Mouse (Mus musculus): Measurements from ENCODE around the gene Kansl1. TPM values are rescaled to one million over a fixed set of nuclear protein-coding genes. Genes with fewer than 3 reads are reported as not detected.

Kansl1 gene
- polyA plus RNA-seq, 1 experiment from 2014 or later = 19.2 TPM

DNA sequence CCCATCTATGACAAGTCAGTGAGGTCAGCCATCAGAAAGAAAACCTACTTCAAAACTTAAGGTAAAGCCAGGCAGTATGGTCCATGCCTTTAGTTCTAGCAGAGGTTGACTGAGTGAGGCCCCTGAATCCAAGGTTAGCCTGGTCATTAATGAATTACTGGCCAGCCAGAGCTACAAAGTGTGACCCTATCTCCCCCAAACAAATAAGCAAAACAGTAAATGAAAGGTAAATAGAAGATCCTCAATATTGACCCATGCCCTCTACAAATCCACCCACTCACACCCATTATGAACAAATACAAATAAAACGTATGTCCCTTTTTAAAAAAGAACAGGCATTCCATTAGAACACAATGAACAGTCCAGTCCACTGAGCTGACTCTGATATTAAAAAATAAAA, 76.5 kb downstream of the Kansl1 start:
- H3K36me3 ChIP-seq = no peaks in the 10 kb centered on the region
- H3K27ac ChIP-seq = no peak overlapping the region
- H3K4me3 ChIP-seq = no peak overlapping the region
- no peak overlapping the region for H3K9ac ChIP-seq
- H3K27me3 ChIP-seq = no peaks in the 10 kb centered on the region
- WGBS = 79% methylated on average over 1 of the region's 1 CpGs
- H3K4me1 ChIP-seq = 0 out of 2 replicates have a peak, but pooled peaks cover 3% of the 10 kb centered on the region
- no peaks in the 10 kb centered on the region for H3K9me3 ChIP-seq
- no peak for ATAC-seq (ENCODE audit: borderline replicate concordance, extremely low read depth, low FRiP score, low TSS enrichment)
- no peak overlapping the region for H3K4me2 ChIP-seq

DNA sequence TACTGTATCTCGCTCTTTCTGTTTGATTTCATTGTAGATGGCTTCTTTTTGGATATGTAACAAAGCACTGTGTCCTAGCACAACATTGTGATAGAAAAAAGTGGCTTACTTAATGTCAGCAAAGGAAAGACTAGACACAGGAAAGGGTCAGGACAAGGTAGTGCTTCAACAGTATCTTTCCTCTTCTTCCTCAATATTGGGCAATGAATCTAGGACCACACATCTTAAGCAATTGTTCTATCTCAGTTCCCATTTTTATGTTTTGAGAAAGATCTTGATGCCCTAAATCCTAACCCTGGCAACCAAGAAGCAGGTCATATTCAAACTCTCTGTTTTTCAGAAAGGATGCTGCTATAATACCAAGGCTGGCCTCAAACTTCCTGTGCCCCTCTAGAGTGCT, 81.4 kb downstream of the Kansl1 start:
- H3K27me3 ChIP-seq = no peaks in the 10 kb centered on the region
- H3K9me3 ChIP-seq = no peaks in the 10 kb centered on the region
- H3K27ac ChIP-seq = no peak overlapping the region
- H3K36me3 ChIP-seq = no peaks in the 10 kb centered on the region
- WGBS = 86% methylated on average over 1 of the region's 1 CpGs
- H3K4me3 ChIP-seq = no peak overlapping the region
- no peak for ATAC-seq (ENCODE audit: borderline replicate concordance, extremely low read depth, low FRiP score, low TSS enrichment)
- no peak overlapping the region for H3K4me2 ChIP-seq
- no peak overlapping the region for H3K9ac ChIP-seq
- H3K4me1 ChIP-seq = no peaks in the 10 kb centered on the region

DNA sequence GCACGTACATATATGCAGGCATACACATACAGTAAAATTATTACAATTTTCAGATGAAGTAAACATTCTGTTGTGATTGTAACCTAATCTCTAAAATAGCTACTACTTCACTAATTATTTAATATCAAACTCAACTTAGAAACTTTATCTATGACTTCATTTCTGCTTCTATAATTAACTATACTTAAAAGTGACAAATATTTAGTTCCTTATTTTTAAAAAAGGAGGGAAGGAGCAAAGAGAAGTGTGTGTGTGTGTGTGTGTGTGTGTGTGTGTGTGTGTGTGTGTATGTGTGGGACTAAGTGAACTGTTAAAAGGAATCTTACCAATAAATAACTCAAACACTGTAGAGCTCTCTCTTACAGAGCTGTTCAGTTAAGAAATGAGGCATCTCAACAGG, 82.1 kb downstream of the Kansl1 start:
- no peak overlapping the region for H3K4me2 ChIP-seq
- WGBS = 95% methylated on average over 1 of the region's 1 CpGs
- no peaks in the 10 kb centered on the region for H3K4me1 ChIP-seq
- H3K27ac ChIP-seq = no peak overlapping the region
- no peak overlapping the region for H3K9ac ChIP-seq
- no peaks in the 10 kb centered on the region for H3K36me3 ChIP-seq
- H3K9me3 ChIP-seq = no peaks in the 10 kb centered on the region
- H3K27me3 ChIP-seq = no peaks in the 10 kb centered on the region
- no peak for ATAC-seq (ENCODE audit: borderline replicate concordance, extremely low read depth, low FRiP score, low TSS enrichment)
- no peak overlapping the region for H3K4me3 ChIP-seq

DNA sequence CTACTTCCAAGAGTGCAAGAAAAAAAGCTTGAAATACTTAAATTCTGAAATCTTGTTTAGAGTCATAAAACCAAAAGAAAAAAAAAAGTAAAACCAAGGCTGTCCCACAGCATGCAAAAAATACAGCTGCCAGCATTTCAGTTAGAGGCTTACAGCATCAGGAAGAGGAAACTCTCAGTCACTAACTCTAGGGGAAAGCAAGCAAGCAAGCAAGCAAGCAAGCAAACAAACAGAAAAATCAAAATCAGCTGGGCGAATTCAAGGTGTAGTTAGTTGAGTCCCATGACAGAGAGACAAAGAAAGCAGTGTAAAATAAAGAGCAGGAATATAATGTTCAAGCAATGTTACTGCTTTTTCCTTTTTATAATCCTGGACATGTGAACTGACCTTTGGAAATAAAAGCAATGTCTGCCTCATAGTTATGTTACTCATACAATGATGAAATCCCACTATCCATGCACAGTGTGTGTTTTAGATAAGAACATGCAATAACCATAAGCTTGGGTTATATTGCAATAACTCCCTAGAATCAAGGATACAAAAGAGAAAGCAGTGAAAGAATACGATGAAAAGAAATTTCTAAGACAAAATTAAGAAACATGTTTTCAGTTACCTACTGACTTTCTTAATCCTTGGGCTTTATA, 85.4 kb downstream of the Kansl1 start:
- 89% methylated on average over 2 of the region's 2 CpGs for WGBS
- Histone ChIP-seq H3K9me3 (no peaks in the 10 kb centered on the region), H3K4me3 (no peak overlapping the region), H3K9ac (no peak overlapping the region), H3K4me2 (no peak overlapping the region), H3K27ac (no peak overlapping the region), H3K4me1 (no peaks in the 10 kb centered on the region), H3K36me3 (no peaks in the 10 kb centered on the region), H3K27me3 (no peaks in the 10 kb centered on the region)
- no peak for ATAC-seq (ENCODE audit: borderline replicate concordance, extremely low read depth, low FRiP score, low TSS enrichment)

DNA sequence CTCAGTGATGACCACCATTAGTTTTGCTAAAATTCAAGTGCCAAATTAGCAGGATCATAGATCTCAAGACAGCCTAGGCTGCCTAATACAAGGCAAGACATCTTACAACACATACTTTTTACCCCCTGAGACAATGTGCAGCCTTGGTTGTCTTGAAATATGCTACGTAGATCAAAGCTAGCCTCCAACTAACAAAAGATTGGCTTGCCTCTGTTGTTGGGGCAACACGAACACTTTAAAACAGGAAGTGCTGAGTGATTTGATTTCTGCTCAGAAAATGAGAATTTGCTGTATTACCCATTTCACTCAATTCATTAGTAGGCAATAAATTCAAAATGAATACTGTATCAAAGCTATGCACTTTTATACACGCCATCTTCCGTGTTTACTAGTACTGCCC, 86.8 kb downstream of the Kansl1 start:
- H3K9me3 ChIP-seq = no peaks in the 10 kb centered on the region
- H3K4me2 ChIP-seq = no peak overlapping the region
- H3K9ac ChIP-seq = no peak overlapping the region
- WGBS = 77% methylated on average over 4 of the region's 4 CpGs
- no peaks in the 10 kb centered on the region for H3K27me3 ChIP-seq
- no peak overlapping the region for H3K27ac ChIP-seq
- H3K4me3 ChIP-seq = no peak overlapping the region
- H3K36me3 ChIP-seq = no peaks in the 10 kb centered on the region; the same call in 1 of the 2 replicates
- no peak for ATAC-seq (ENCODE audit: borderline replicate concordance, extremely low read depth, low FRiP score, low TSS enrichment)
- H3K4me1 ChIP-seq = no peaks in the 10 kb centered on the region

DNA sequence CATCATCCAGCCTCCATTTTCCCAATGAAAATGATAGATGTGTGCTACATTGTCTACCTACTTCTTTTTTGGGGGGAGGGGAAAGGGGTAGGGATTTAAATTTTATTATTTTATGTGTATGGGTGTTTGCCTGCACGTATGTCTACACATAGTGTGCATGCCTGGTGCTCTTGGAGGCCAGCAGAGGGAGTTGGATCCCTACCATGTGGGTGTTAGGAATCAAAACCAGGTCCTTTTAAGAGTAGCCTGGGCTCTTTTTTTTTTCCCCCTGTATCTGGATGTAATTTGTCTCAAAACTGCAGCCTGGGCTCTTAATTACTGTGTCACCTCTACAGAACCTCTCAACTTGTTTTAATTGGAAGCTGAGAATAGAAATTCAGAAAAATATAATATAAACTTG, 89.0 kb downstream of the Kansl1 start:
- Histone ChIP-seq H3K9me3 (no peaks in the 10 kb centered on the region), H3K27ac (no peak overlapping the region), H3K36me3 (peaks cover 5% of the 10 kb centered on the region), H3K9ac (no peak overlapping the region), H3K4me1 (no peaks in the 10 kb centered on the region), H3K4me2 (no peak overlapping the region), H3K27me3 (no peaks in the 10 kb centered on the region), H3K4me3 (no peak overlapping the region)
- no peak for ATAC-seq (ENCODE audit: borderline replicate concordance, extremely low read depth, low FRiP score, low TSS enrichment)
- WGBS = 81% methylated on average over 1 of the region's 1 CpGs

DNA sequence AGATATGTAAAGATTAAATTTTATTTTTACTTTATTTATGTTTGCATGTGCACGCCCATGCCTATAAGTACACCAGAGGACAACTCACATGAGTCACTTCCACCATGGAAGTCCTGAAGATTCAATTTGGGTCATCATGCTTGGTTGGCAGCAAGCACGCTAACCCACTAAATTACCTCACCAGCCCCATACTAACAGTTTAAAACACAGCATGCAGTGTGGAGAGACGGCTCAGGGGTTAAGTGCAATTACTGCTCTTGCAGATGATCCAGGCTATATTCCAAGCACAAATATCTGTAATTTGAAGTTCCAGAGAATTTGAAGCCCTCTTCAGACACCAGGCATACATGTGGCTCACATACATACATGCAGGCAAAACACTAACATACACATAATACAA, 92.4 kb downstream of the Kansl1 start:
- H3K4me2 ChIP-seq = no peak overlapping the region

DNA sequence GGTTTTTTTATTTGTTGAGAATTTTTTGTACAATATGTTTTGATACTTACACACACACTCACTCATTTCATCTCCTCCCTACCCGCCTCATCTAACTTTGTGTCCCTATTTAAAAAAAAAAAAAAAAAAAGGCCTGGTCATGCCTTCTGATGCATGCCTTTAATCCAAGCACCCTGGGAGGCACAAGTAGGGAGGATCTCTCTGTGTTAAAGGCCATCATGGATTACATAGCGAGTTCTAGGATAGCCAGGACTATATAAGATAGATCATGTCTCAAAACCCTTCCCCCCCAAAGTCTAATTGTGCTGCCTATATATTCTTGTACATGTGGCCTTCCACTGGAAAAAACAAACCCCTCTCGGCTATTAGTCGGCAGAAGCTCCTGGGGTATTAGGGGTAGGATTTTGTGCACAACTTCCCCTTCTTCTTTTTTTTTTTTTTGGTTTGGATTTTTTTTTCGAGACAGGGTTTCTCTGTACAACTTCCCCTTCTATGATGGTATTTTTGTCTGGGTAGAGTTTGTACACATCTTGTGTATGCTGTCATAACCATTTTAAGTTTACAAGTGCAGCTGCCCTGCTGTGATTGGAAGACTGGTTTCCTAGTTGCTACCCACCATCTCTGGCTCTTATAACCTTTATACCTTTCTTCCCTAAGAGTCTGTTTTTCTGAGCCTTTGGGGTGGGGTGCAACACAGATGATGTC, 101.0 kb downstream of the Kansl1 start:
- H3K27me3 ChIP-seq = no peaks in the 10 kb centered on the region
- no peak overlapping the region for H3K9ac ChIP-seq
- no peak overlapping the region for H3K27ac ChIP-seq
- no peak for ATAC-seq (ENCODE audit: borderline replicate concordance, extremely low read depth, low FRiP score, low TSS enrichment)
- no peak overlapping the region for H3K4me3 ChIP-seq
- WGBS = 86% methylated on average over 5 of the region's 5 CpGs
- H3K4me1 ChIP-seq = no peaks in the 10 kb centered on the region
- H3K9me3 ChIP-seq = no peaks in the 10 kb centered on the region
- H3K36me3 ChIP-seq = peaks cover 11% of the 10 kb centered on the region; the same call in 1 of the 2 replicates
- no peak overlapping the region for H3K4me2 ChIP-seq

More for the DNA sequence above, 92.4 kb downstream of the Kansl1 start:
- peaks cover 15% of the 10 kb centered on the region for H3K36me3 ChIP-seq
- H3K27me3 ChIP-seq = no peaks in the 10 kb centered on the region
- no peak overlapping the region for H3K4me3 ChIP-seq
- H3K9me3 ChIP-seq = no peaks in the 10 kb centered on the region
- no peak for ATAC-seq (ENCODE audit: borderline replicate concordance, extremely low read depth, low FRiP score, low TSS enrichment)
- WGBS = 87% methylated on average over 3 of the region's 3 CpGs
- H3K27ac ChIP-seq = no peak overlapping the region
- H3K4me1 ChIP-seq = no peaks in the 10 kb centered on the region
- H3K9ac ChIP-seq = no peak overlapping the region

DNA sequence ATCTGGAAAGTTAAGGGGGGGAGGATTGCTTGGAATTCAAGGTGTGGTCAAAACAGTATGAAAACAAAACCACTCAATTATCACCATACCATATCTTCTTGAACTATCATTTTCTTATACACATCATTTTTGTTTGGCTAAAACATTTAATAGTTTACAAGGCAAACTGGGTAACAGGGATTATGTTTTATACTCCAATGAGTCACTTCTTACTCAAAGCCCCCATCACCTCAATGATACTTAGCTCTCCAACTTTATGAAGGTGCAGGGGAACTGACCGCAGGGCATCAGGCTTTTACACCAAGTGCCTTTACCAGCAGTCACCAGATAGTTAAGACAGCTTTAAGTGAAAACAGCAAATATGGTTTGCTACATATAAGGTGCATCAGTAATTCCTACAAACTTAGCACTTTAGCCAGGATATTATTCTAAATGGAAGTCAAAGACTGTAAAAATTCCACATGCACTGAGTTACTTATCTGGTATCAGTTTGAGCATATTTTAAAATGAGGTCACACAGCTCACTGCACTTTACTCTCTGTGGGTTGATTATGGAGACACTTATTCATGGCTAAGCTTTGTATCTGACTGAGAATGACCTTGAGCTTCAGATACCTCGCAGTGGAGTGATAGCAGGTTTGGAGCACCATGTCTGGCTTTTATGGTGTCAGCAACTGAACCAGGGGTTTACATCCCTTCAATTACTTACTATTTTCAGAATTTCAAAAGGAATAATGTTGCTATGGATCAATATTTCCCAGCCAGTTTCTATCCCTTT, 104.6 kb downstream of the Kansl1 start:
- ATAC-seq (ENCODE audit: borderline replicate concordance, extremely low read depth, low FRiP score, low TSS enrichment) = no peak
- H3K9me3 ChIP-seq = no peaks in the 10 kb centered on the region
- no peaks in the 10 kb centered on the region for H3K4me1 ChIP-seq
- 94% methylated on average over 2 of the region's 2 CpGs for WGBS
- no peaks in the 10 kb centered on the region for H3K27me3 ChIP-seq
- no peak overlapping the region for H3K9ac ChIP-seq
- no peak overlapping the region for H3K4me3 ChIP-seq
- H3K36me3 ChIP-seq = peaks cover 10% of the 10 kb centered on the region; the same call in 1 of the 2 replicates
- no peak overlapping the region for H3K4me2 ChIP-seq
- H3K27ac ChIP-seq = no peak overlapping the region

DNA sequence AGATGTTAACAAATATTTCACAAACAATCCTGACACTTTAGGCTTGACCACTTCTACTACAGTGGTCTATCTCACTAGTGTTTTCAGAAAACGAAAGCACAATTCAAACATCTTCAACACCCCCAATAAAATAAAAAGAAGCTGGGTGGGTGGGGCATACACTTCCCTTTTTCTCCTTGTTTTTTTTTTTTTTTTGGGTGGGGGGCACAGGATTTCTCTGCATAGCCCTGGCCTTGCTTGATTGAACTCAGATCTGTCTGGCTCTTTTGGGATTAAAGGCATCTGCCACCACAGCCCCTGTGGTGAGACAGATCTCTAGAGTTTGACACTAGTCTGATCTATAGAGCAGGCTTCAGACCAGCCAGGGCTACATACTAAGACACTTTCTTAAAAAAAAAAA, 106.0 kb downstream of the Kansl1 start:
- Histone ChIP-seq H3K9ac (no peak overlapping the region), H3K4me3 (no peak overlapping the region), H3K4me1 (no peaks in the 10 kb centered on the region), H3K36me3 (peaks cover 6% of the 10 kb centered on the region; the same call in 1 of the 2 replicates), H3K27ac (no peak overlapping the region), H3K27me3 (no peaks in the 10 kb centered on the region), H3K9me3 (no peaks in the 10 kb centered on the region), H3K4me2 (no peak overlapping the region)
- 95% methylated on average over 1 of the region's 1 CpGs for WGBS
- ATAC-seq (ENCODE audit: borderline replicate concordance, extremely low read depth, low FRiP score, low TSS enrichment) = no peak

DNA sequence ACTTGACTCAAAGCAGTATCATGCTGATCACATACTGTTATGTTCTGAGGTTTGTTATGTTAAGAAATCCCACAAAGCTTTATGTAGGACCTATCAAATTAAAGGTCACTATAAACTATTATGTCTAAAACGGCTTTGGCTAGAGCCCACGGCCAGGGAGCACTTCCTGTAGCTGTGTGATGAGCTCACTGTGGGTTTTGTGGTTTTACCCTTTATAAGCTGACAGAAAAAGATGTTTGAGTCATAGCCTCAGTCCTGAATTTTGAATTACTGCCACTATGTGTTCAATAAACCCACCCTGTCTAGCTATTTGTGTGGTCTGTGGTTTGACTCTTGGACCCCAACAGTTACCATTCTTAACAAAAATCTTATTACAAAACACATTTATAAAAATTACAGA, 106.9 kb downstream of the Kansl1 start:
- 29% methylated on average over 2 of the region's 2 CpGs for WGBS
- Histone ChIP-seq H3K36me3 (peaks cover 6% of the 10 kb centered on the region; the same call in 1 of the 2 replicates), H3K4me2 (no peak overlapping the region), H3K9ac (no peak overlapping the region), H3K4me1 (no peaks in the 10 kb centered on the region), H3K4me3 (no peak overlapping the region), H3K27ac (no peak overlapping the region), H3K9me3 (no peaks in the 10 kb centered on the region), H3K27me3 (no peaks in the 10 kb centered on the region)
- no peak for ATAC-seq (ENCODE audit: borderline replicate concordance, extremely low read depth, low FRiP score, low TSS enrichment)

DNA sequence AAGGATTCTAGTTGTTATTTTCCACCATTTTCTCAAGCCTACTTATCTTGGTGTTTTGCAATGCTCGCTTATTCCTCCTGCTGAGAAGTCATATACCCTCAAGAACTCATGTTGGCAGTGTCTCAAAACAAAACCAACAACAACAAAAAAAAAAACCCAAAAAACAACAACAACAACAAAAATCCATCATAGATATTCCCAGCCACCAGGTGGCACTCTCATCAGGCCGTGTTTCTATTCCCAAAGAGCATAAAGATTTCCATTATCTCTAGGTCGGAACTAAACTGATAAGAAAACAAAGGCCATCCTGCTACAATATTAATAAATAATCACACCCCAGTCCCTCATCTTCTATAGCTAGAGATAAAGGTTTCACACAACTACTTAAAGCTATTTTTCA, 121.7 kb downstream of the Kansl1 start:
- peaks cover 72% of the 10 kb centered on the region for H3K36me3 ChIP-seq
- H3K27me3 ChIP-seq = no peaks in the 10 kb centered on the region
- no peak overlapping the region for H3K9ac ChIP-seq
- no peak overlapping the region for H3K4me3 ChIP-seq
- no peaks in the 10 kb centered on the region for H3K4me1 ChIP-seq
- no peak overlapping the region for H3K27ac ChIP-seq
- ATAC-seq (ENCODE audit: borderline replicate concordance, extremely low read depth, low FRiP score, low TSS enrichment) = no peak
- no peak overlapping the region for H3K4me2 ChIP-seq
- 66% methylated on average over 3 of the region's 3 CpGs for WGBS
- no peaks in the 10 kb centered on the region for H3K9me3 ChIP-seq

All from lung, embryonic 15.5 days (tissue).